Mouse (Mus musculus) hindbrain, embryonic 13.5 days (tissue): Measurements from ENCODE around the gene Ap4s1. TPM values are rescaled to one million over a fixed set of nuclear protein-coding genes. Genes with fewer than 3 reads are reported as not detected.
"Not testable (repeated sequence)": the region's sequence is repeated elsewhere in the genome, so short reads cannot be mapped to it uniquely, and the experiment has no call there.

Experiments used
- ATAC-seq: fragments of 200-750 bp; cut with Nextera tagmentation; 2 replicates; pipeline ENCODE4 v1.8.0; 2017; ENCODE audit warnings: moderate TSS enrichment; ENCODE audit not compliant: low FRiP score
- H3K27ac ChIP-seq: fragments of 300-500 bp; sonication (generic); 2 replicates; pipeline ENCODE4 v1.5.1; 2015; ENCODE audit warnings: inconsistent platforms, mild to moderate bottlenecking, moderate library complexity
- H3K27me3 ChIP-seq: fragments of 300-500 bp; sonication (generic); 2 replicates; pipeline ENCODE4 v1.6.1; 2015; ENCODE audit warnings: mild to moderate bottlenecking, inconsistent platforms
- H3K36me3 ChIP-seq: fragments of 300-500 bp; sonication (generic); 2 replicates; pipeline ENCODE4 v1.6.1; 2015; ENCODE audit warnings: mild to moderate bottlenecking, inconsistent platforms
- H3K4me1 ChIP-seq: fragments of 300-500 bp; sonication (generic); replicated peaks from 2 replicates; pipeline ENCODE4 v1.6.1; 2015; ENCODE audit warnings: inconsistent platforms
- H3K4me2 ChIP-seq: fragments of 300-500 bp; sonication (generic); 2 replicates; pipeline ENCODE4 v1.6.1; 2015; ENCODE audit warnings: inconsistent platforms, mild to moderate bottlenecking, moderate library complexity
- H3K4me3 ChIP-seq: fragments of 300-500 bp; sonication (generic); 2 replicates; pipeline ENCODE4 v1.5.1; 2015; ENCODE audit warnings: mild to moderate bottlenecking, inconsistent platforms
- H3K9ac ChIP-seq: fragments of 300-500 bp; sonication (generic); 2 replicates; pipeline ENCODE4 v1.6.1; 2015; ENCODE audit warnings: mild to moderate bottlenecking, inconsistent platforms
- H3K9me3 ChIP-seq: fragments of 300-500 bp; sonication (generic); 2 replicates; pipeline ENCODE4 v1.6.1; 2016; ENCODE audit warnings: inconsistent platforms
- WGBS: fragments of 180-500 bp; shearing (Covaris S2); methylation state at CpG from one replicate; pipeline ENCODE4 v1.1.7; 2015; 5-methylcytosine and 5-hydroxymethylcytosine counted together
- polyA plus RNA-seq: library from polyadenylated mRNA; unstranded; fragments of >200 nt; fragmentation: Nextera tagmentation; extraction: Ambion mirVana; gene quantifications from 2 replicates; pipeline ENCODE4 v1.2.1, GENCODE M21; 2015

Gene Ap4s1
- 51.1 and 56.2 TPM in 2 replicates for polyA plus RNA-seq

GRCm38 (mm10) chr12:51690893-51691844 lies at the start of gene Ap4s1:
Gene Ap4s1, plus strand, starts transcription at chr12:51691033.
- H3K27me3 ChIP-seq = no peaks in the 10 kb centered on the region
- peak; percentile 84 for ATAC-seq
- under 1% methylated on average over 96 of the region's 108 CpGs for WGBS
- H3K4me3 ChIP-seq = peak within 1 kb of the TSS; percentile 98
- H3K36me3 ChIP-seq = no peaks in the 10 kb centered on the region
- peak within 1 kb of the TSS; percentile 100 for H3K27ac ChIP-seq
- H3K4me2 ChIP-seq = peak within 1 kb of the TSS; percentile 81
- H3K9ac ChIP-seq = peak within 1 kb of the TSS; percentile 99
- peaks cover 14% of the 10 kb centered on the region for H3K4me1 ChIP-seq
- no peaks in the 10 kb centered on the region for H3K9me3 ChIP-seq

- H3K4me2 ChIP-seq = no peak overlapping the region
- 0 out of 2 replicates have a peak, but pooled peaks cover 1% of the 10 kb centered on the region for H3K36me3 ChIP-seq
- no peaks in the 10 kb centered on the region for H3K27me3 ChIP-seq
- no peak overlapping the region for H3K9ac ChIP-seq
- no peak overlapping the region for H3K4me3 ChIP-seq
- no peaks in the 10 kb centered on the region for H3K4me1 ChIP-seq
- H3K27ac ChIP-seq = no peak overlapping the region
- no peaks in the 10 kb centered on the region for H3K9me3 ChIP-seq
- ATAC-seq = no peak
- 78% methylated on average over 6 of the region's 6 CpGs for WGBS
Measured at GRCm38 (mm10) chr12:51641871-51642270, 49.0 kb upstream of the Ap4s1 start.

GRCm38 (mm10) chr12:51649401-51649800 lies 41.4 kb upstream of the Ap4s1 start:
- H3K36me3 ChIP-seq = peaks cover 29% of the 10 kb centered on the region
- H3K4me1 ChIP-seq, H3K27me3 ChIP-seq, H3K27ac ChIP-seq, H3K9me3 ChIP-seq, H3K4me2 ChIP-seq, ATAC-seq, H3K9ac ChIP-seq, H3K4me3 ChIP-seq: not testable (repeated sequence)

- Histone ChIP-seq H3K9me3 (no peaks in the 10 kb centered on the region), H3K4me1 (no peaks in the 10 kb centered on the region), H3K27ac (no peak overlapping the region), H3K4me3 (no peak overlapping the region), H3K9ac (no peak overlapping the region), H3K4me2 (no peak overlapping the region), H3K27me3 (no peaks in the 10 kb centered on the region), H3K36me3 (peaks cover 14% of the 10 kb centered on the region)
- ATAC-seq = no peak
- 91% methylated on average over 1 of the region's 1 CpGs for WGBS
Measured at GRCm38 (mm10) chr12:51655944-51656465, 34.8 kb upstream of the Ap4s1 start.

- H3K36me3 ChIP-seq = no peaks in the 10 kb centered on the region
- no peak for ATAC-seq
Measured at GRCm38 (mm10) chr12:51663011-51663410, 27.8 kb upstream of the Ap4s1 start.

GRCm38 (mm10) chr12:51663908-51664307 lies 26.9 kb upstream of the Ap4s1 start:
- no peaks in the 10 kb centered on the region for H3K27me3 ChIP-seq
- no peaks in the 10 kb centered on the region for H3K9me3 ChIP-seq
- no peak overlapping the region for H3K27ac ChIP-seq
- no peak overlapping the region for H3K4me3 ChIP-seq
- H3K9ac ChIP-seq = no peak overlapping the region
- no peaks in the 10 kb centered on the region for H3K36me3 ChIP-seq
- H3K4me2 ChIP-seq = no peak overlapping the region
- no peak for ATAC-seq
- H3K4me1 ChIP-seq = peaks cover 5% of the 10 kb centered on the region

More at GRCm38 (mm10) chr12:51663011-51663410, 27.8 kb upstream of the Ap4s1 start:
- H3K9me3 ChIP-seq = no peaks in the 10 kb centered on the region
- H3K4me1 ChIP-seq = peaks cover 5% of the 10 kb centered on the region
- no peak overlapping the region for H3K27ac ChIP-seq
- no peak overlapping the region for H3K9ac ChIP-seq
- no peak overlapping the region for H3K4me3 ChIP-seq
- no peaks in the 10 kb centered on the region for H3K27me3 ChIP-seq
- H3K4me2 ChIP-seq = no peak overlapping the region

GRCm38 (mm10) chr12:51666708-51667430 lies 24.0 kb upstream of the Ap4s1 start:
- Histone ChIP-seq H3K9me3 (no peaks in the 10 kb centered on the region), H3K27ac (no peak overlapping the region), H3K9ac (no peak overlapping the region), H3K27me3 (no peaks in the 10 kb centered on the region), H3K36me3 (no peaks in the 10 kb centered on the region), H3K4me1 (peaks cover 10% of the 10 kb centered on the region), H3K4me3 (no peak overlapping the region), H3K4me2 (no peak overlapping the region)
- 77% methylated on average over 4 of the region's 4 CpGs for WGBS
- ATAC-seq = no peak

GRCm38 (mm10) chr12:51671231-51671891 lies 19.5 kb upstream of the Ap4s1 start:
- H3K4me1 ChIP-seq = peaks cover 10% of the 10 kb centered on the region; the same call in 1 of the 2 replicates
- H3K9me3 ChIP-seq = no peaks in the 10 kb centered on the region
- H3K4me2 ChIP-seq = no peak overlapping the region
- H3K4me3 ChIP-seq = no peak overlapping the region
- H3K27me3 ChIP-seq = no peaks in the 10 kb centered on the region
- no peaks in the 10 kb centered on the region for H3K36me3 ChIP-seq
- 42% methylated on average over 5 of the region's 5 CpGs for WGBS
- no peak overlapping the region for H3K27ac ChIP-seq
- no peak overlapping the region for H3K9ac ChIP-seq
- no peak for ATAC-seq

- Histone ChIP-seq H3K36me3 (no peaks in the 10 kb centered on the region), H3K4me1 (peaks cover 12% of the 10 kb centered on the region), H3K9ac (no peak overlapping the region), H3K4me2 (no peak overlapping the region), H3K9me3 (no peaks in the 10 kb centered on the region), H3K4me3 (no peak overlapping the region), H3K27ac (no peak overlapping the region), H3K27me3 (no peaks in the 10 kb centered on the region)
- no peak for ATAC-seq
- 74% methylated on average over 4 of the region's 4 CpGs for WGBS
Measured at GRCm38 (mm10) chr12:51673270-51673669, 17.6 kb upstream of the Ap4s1 start.

GRCm38 (mm10) chr12:51676442-51676841 lies 14.4 kb upstream of the Ap4s1 start:
- Histone ChIP-seq H3K36me3 (no peaks in the 10 kb centered on the region), H3K9ac (no peak overlapping the region), H3K4me3 (no peak overlapping the region), H3K4me2 (no peak overlapping the region), H3K27ac (no peak overlapping the region), H3K9me3 (no peaks in the 10 kb centered on the region), H3K4me1 (peaks cover 17% of the 10 kb centered on the region), H3K27me3 (no peaks in the 10 kb centered on the region)
- no peak for ATAC-seq
- 74% methylated on average over 2 of the region's 2 CpGs for WGBS

GRCm38 (mm10) chr12:51678844-51679243 lies 12.0 kb upstream of the Ap4s1 start:
- H3K9me3 ChIP-seq = no peaks in the 10 kb centered on the region
- no peaks in the 10 kb centered on the region for H3K36me3 ChIP-seq
- no peak overlapping the region for H3K27ac ChIP-seq
- H3K9ac ChIP-seq = no peak overlapping the region
- WGBS = 63% methylated on average over 1 of the region's 1 CpGs
- H3K4me2 ChIP-seq = no peak overlapping the region
- ATAC-seq = peak; percentile 67; the same call in 1 of the 2 replicates
- H3K27me3 ChIP-seq = no peaks in the 10 kb centered on the region
- H3K4me1 ChIP-seq = peaks cover 8% of the 10 kb centered on the region
- H3K4me3 ChIP-seq = no peak overlapping the region

GRCm38 (mm10) chr12:51688546-51688945 lies 2.3 kb upstream of the Ap4s1 start:
- H3K27ac ChIP-seq = no peak overlapping the region
- H3K4me2 ChIP-seq = no peak overlapping the region
- peaks cover 14% of the 10 kb centered on the region for H3K4me1 ChIP-seq
- no peaks in the 10 kb centered on the region for H3K27me3 ChIP-seq
- 97% methylated on average over 2 of the region's 2 CpGs for WGBS
- H3K4me3 ChIP-seq = no peak overlapping the region
- no peaks in the 10 kb centered on the region for H3K9me3 ChIP-seq
- no peak overlapping the region for H3K9ac ChIP-seq
- H3K36me3 ChIP-seq = no peaks in the 10 kb centered on the region
- no peak for ATAC-seq
